Mouse (Mus musculus): Measurements from ENCODE around the gene Ppp1r8. TPM values are rescaled to one million over a fixed set of nuclear protein-coding genes. Genes with fewer than 3 reads are reported as not detected.

Ppp1r8 gene
- polyA plus RNA-seq, 1 experiment from 2014 or later: 60.4 TPM

- no peak for TF ChIP-seq CTCF (IDR thresholded peaks at IDR 0.05; ENCODE audit: low read depth)
- Histone ChIP-seq H3K4me3 (ENCODE audit: low read depth, low read length) (peak overlapping the region; percentile 93), H3K4me1 (ENCODE audit: insufficient read depth) (no peaks in the 10 kb centered on the region), H3K36me3 (ENCODE audit: insufficient read depth) (peaks cover 41% of the 10 kb centered on the region), H3K4me2 (peak overlapping the region; percentile 65), H3K27me3 (ENCODE audit: insufficient read depth, low read length) (no peaks in the 10 kb centered on the region), H3K27ac (ENCODE audit: low read depth) (no peak overlapping the region), H3K9ac (peak overlapping the region; percentile 88), H3K9me3 (ENCODE audit: low read depth, low read length) (no peaks in the 10 kb centered on the region)
- 78% methylated on average over 3 of the region's 3 CpGs for WGBS
- ATAC-seq (ENCODE audit: insufficient read depth): no peak
- DNase-seq: no peak
These were observed 1.5 kb downstream of the Ppp1r8 start for GRCm38 (mm10) chr4:132841493-132841892.

GRCm38 (mm10) chr4:132823614-132824366, 19.2 kb downstream of the Ppp1r8 start:
- peak; percentile 49; the same call in 1 of the 2 replicates for ATAC-seq (ENCODE audit: insufficient read depth)
- Histone ChIP-seq H3K9me3 (ENCODE audit: low read depth, low read length) (no peaks in the 10 kb centered on the region; the same call in 1 of the 2 replicates), H3K36me3 (ENCODE audit: insufficient read depth) (peaks cover 38% of the 10 kb centered on the region), H3K4me1 (ENCODE audit: insufficient read depth) (no peaks in the 10 kb centered on the region), H3K4me3 (ENCODE audit: low read depth, low read length) (no peak overlapping the region), H3K9ac (no peak overlapping the region), H3K4me2 (no peak overlapping the region), H3K27me3 (ENCODE audit: insufficient read depth, low read length) (no peaks in the 10 kb centered on the region), H3K27ac (ENCODE audit: low read depth) (no peak overlapping the region)
- TF ChIP-seq CTCF (IDR thresholded peaks at IDR 0.05; ENCODE audit: low read depth): peak; percentile 91
- peak; percentile 87 for DNase-seq
- 70% methylated on average over 8 of the region's 8 CpGs for WGBS

- H3K27ac ChIP-seq (ENCODE audit: low read depth): no peak overlapping the region
- DNase-seq (no peak), ATAC-seq (ENCODE audit: insufficient read depth) (no peak)
- H3K4me3 ChIP-seq (ENCODE audit: low read depth, low read length): no peak overlapping the region
- no peaks in the 10 kb centered on the region for H3K36me3 ChIP-seq (ENCODE audit: insufficient read depth)
- H3K4me2 ChIP-seq: no peak overlapping the region
- no peak overlapping the region for H3K9ac ChIP-seq
- H3K4me1 ChIP-seq (ENCODE audit: insufficient read depth): no peaks in the 10 kb centered on the region
- no peaks in the 10 kb centered on the region for H3K27me3 ChIP-seq (ENCODE audit: insufficient read depth, low read length)
- WGBS: 52% methylated on average over 2 of the region's 2 CpGs
- no peaks in the 10 kb centered on the region; the same call in 1 of the 2 replicates for H3K9me3 ChIP-seq (ENCODE audit: low read depth, low read length)
- TF ChIP-seq CTCF (IDR thresholded peaks at IDR 0.05; ENCODE audit: low read depth): no peak
These were observed 24.5 kb downstream of the Ppp1r8 start for GRCm38 (mm10) chr4:132818442-132818841.

- no peak for ATAC-seq (ENCODE audit: insufficient read depth)
- H3K4me3 ChIP-seq (ENCODE audit: low read depth, low read length): no peak overlapping the region
- no peak for DNase-seq
- no peaks in the 10 kb centered on the region for H3K4me1 ChIP-seq (ENCODE audit: insufficient read depth)
- no peak for TF ChIP-seq CTCF (IDR thresholded peaks at IDR 0.05; ENCODE audit: low read depth)
- H3K27me3 ChIP-seq (ENCODE audit: insufficient read depth, low read length): no peaks in the 10 kb centered on the region
- H3K9me3 ChIP-seq (ENCODE audit: low read depth, low read length): no peaks in the 10 kb centered on the region; the same call in 1 of the 2 replicates
- H3K27ac ChIP-seq (ENCODE audit: low read depth): no peak overlapping the region
- no peak overlapping the region for H3K9ac ChIP-seq
- 54% methylated on average over 2 of the region's 2 CpGs for WGBS
- H3K4me2 ChIP-seq: no peak overlapping the region
- H3K36me3 ChIP-seq (ENCODE audit: insufficient read depth): no peaks in the 10 kb centered on the region
These were observed 26.1 kb downstream of the Ppp1r8 start for GRCm38 (mm10) chr4:132816855-132817254.

- ATAC-seq (ENCODE audit: insufficient read depth): no peak
These were observed 26.6 kb downstream of the Ppp1r8 start for GRCm38 (mm10) chr4:132816404-132816803.

GRCm38 (mm10) chr4:132809621-132810020, 33.3 kb downstream of the Ppp1r8 start:
- ATAC-seq (ENCODE audit: insufficient read depth) (no peak), DNase-seq (no peak)
- no peaks in the 10 kb centered on the region for H3K27me3 ChIP-seq (ENCODE audit: insufficient read depth, low read length)
- no peak overlapping the region for H3K4me3 ChIP-seq (ENCODE audit: low read depth, low read length)
- no peaks in the 10 kb centered on the region for H3K4me1 ChIP-seq (ENCODE audit: insufficient read depth)
- WGBS: 81% methylated on average over 5 of the region's 5 CpGs
- no peak for TF ChIP-seq CTCF (IDR thresholded peaks at IDR 0.05; ENCODE audit: low read depth)
- H3K36me3 ChIP-seq (ENCODE audit: insufficient read depth): no peaks in the 10 kb centered on the region
- no peak overlapping the region for H3K9ac ChIP-seq
- no peak overlapping the region for H3K27ac ChIP-seq (ENCODE audit: low read depth)
- no peak overlapping the region for H3K4me2 ChIP-seq
- no peaks in the 10 kb centered on the region; the same call in 1 of the 2 replicates for H3K9me3 ChIP-seq (ENCODE audit: low read depth, low read length)

More at GRCm38 (mm10) chr4:132816404-132816803, 26.6 kb downstream of the Ppp1r8 start:
- H3K9ac ChIP-seq: no peak overlapping the region
- no peak for DNase-seq
- no peaks in the 10 kb centered on the region; the same call in 1 of the 2 replicates for H3K9me3 ChIP-seq (ENCODE audit: low read depth, low read length)
- no peak overlapping the region for H3K4me2 ChIP-seq
- TF ChIP-seq CTCF (IDR thresholded peaks at IDR 0.05; ENCODE audit: low read depth): no peak
- H3K4me3 ChIP-seq (ENCODE audit: low read depth, low read length): no peak overlapping the region
- no peak overlapping the region for H3K27ac ChIP-seq (ENCODE audit: low read depth)
- no peaks in the 10 kb centered on the region for H3K27me3 ChIP-seq (ENCODE audit: insufficient read depth, low read length)
- 81% methylated on average over 7 of the region's 7 CpGs for WGBS
- H3K4me1 ChIP-seq (ENCODE audit: insufficient read depth): no peaks in the 10 kb centered on the region
- H3K36me3 ChIP-seq (ENCODE audit: insufficient read depth): no peaks in the 10 kb centered on the region

- H3K9me3 ChIP-seq (ENCODE audit: low read depth, low read length): no peaks in the 10 kb centered on the region; the same call in 1 of the 2 replicates
- DNase-seq: no peak
- WGBS: 68% methylated on average over 5 of the region's 5 CpGs
- H3K9ac ChIP-seq: no peak overlapping the region
- no peak for TF ChIP-seq CTCF (IDR thresholded peaks at IDR 0.05; ENCODE audit: low read depth)
- no peaks in the 10 kb centered on the region for H3K4me1 ChIP-seq (ENCODE audit: insufficient read depth)
- no peak overlapping the region for H3K4me2 ChIP-seq
- H3K4me3 ChIP-seq (ENCODE audit: low read depth, low read length): no peak overlapping the region
- H3K27me3 ChIP-seq (ENCODE audit: insufficient read depth, low read length): no peaks in the 10 kb centered on the region
- no peak for ATAC-seq (ENCODE audit: insufficient read depth)
- H3K36me3 ChIP-seq (ENCODE audit: insufficient read depth): no peaks in the 10 kb centered on the region
- H3K27ac ChIP-seq (ENCODE audit: low read depth): no peak overlapping the region
These were observed 35.0 kb downstream of the Ppp1r8 start for GRCm38 (mm10) chr4:132807771-132808641.

All from lung, embryonic 14.5 days (tissue).